Mouse (Mus musculus) brain, embryonic 14.5 days (tissue): ENCODE data around the gene Fpr2.
"Not testable (repeated sequence)": the region's sequence is repeated elsewhere in the genome, so short reads cannot be mapped to it uniquely, and the experiment has no call there.

Source experiments
- CTCF ChIP-seq: fragments of 200-500 bp; IDR thresholded peaks from 2 replicates; pipeline ENCODE4 v1.5.1; 2012; ENCODE audit warnings: inconsistent platforms, mild to moderate bottlenecking, moderate library complexity, borderline replicate concordance; ENCODE audit not compliant: insufficient read depth, insufficient read length; ENCODE audit errors: extremely low read depth
- POLR2A ChIP-seq: fragments of 200-500 bp; IDR thresholded peaks from 2 replicates; pipeline ENCODE4 v1.6.1; 2012; ENCODE audit warnings: mild to moderate bottlenecking, inconsistent platforms, borderline replicate concordance; ENCODE audit not compliant: poor library complexity, insufficient read depth, insufficient read length, severe bottlenecking; ENCODE audit errors: extremely low read depth

DNA sequence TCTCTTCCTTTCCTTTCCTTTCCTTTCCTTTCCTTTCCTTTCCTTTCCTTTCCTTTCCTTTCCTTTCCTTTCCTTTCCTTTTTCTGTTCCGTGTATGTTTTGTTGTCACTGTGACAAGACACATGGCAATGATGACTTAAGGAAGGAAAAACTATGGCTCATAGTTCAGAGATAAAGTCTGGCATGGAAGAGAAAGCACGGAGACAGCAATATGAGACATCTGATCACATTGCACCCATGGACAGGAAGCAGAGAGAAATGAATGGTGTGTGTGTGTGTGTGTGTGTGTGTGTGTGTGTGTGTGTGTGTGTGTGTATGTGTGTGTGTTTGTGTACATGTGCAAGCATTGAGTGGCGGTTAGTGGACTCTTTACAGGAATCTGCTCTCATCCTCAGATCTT is 43.0 kb upstream of the Fpr2 start:
- TF ChIP-seq POLR2A, CTCF: not testable (repeated sequence)
